In genomic region chr15:100227031-100227662, GRCm38 (mm10) we compare ENCODE assay signal across 8 mouse cellular contexts. TPM values are rescaled to one million over a fixed set of nuclear protein-coding genes. Genes with fewer than 3 reads are reported as not detected.
DNase-seq lines count a peak whose midpoint lies in the region; ATAC-seq and TF ChIP-seq lines count a peak whose summit lies in the region.

No protein-coding gene starts in this region.

- peaks cover 33% of the 10 kb centered on the region for H3K4me1 ChIP-seq in bone marrow macrophage, adult 2 months (ENCODE audit: control insufficient read depth, insufficient read depth, low read length)
- H3K4me1 ChIP-seq in intestine, embryonic 15.5 days (replicated peaks), result peaks cover 11% of the 10 kb centered on the region
- H3K4me1 ChIP-seq in stomach, embryonic 14.5 days (ENCODE audit: control insufficient read depth, insufficient read depth, low read length), result peaks cover 10% of the 10 kb centered on the region; the same call in 1 of the 2 replicates

- 3% methylated on average over 17 of the region's 17 CpGs for WGBS in intestine, embryonic 15.5 days
- WGBS in stomach, embryonic 14.5 days, result 3% methylated on average over 17 of the region's 17 CpGs

- H3K9ac ChIP-seq in intestine, embryonic 15.5 days, result peak overlapping the region; percentile 95
- peak overlapping the region; percentile 99 for H3K9ac ChIP-seq in stomach, embryonic 14.5 days (replicated peaks; ENCODE audit: low read depth, low read length)

- no peaks in the 10 kb centered on the region for H3K27me3 ChIP-seq in intestine, embryonic 15.5 days (replicated peaks)
- no peaks in the 10 kb centered on the region for H3K27me3 ChIP-seq in stomach, embryonic 14.5 days (ENCODE audit: control insufficient read depth, insufficient read depth, low read length)

- peak overlapping the region; percentile 85 for H3K4me3 ChIP-seq in gastrocnemius, adult 2 months
- H3K4me3 ChIP-seq in bone marrow macrophage, adult 2 months (ENCODE audit: insufficient read depth, low read length), result peak overlapping the region; percentile 92
- peak overlapping the region; percentile 83 for H3K4me3 ChIP-seq in intestine, embryonic 15.5 days (replicated peaks)
- H3K4me3 ChIP-seq in stomach, embryonic 14.5 days (ENCODE audit: low read depth, low read length), result peak overlapping the region; percentile 79

- peak overlapping the region; percentile 99 for H3K27ac ChIP-seq in gastrocnemius, adult 2 months
- H3K27ac ChIP-seq in bone marrow macrophage, adult 2 months (ENCODE audit: insufficient read depth, low read depth, low read length), result peak overlapping the region; percentile 97
- H3K27ac ChIP-seq in intestine, embryonic 15.5 days, result peak overlapping the region; percentile 100
- H3K27ac ChIP-seq in stomach, embryonic 14.5 days (ENCODE audit: low read length), result peak overlapping the region; percentile 100

- H3K36me3 ChIP-seq in intestine, embryonic 15.5 days, result no peaks in the 10 kb centered on the region
- H3K36me3 ChIP-seq in stomach, embryonic 14.5 days (ENCODE audit: control insufficient read depth, insufficient read depth, low read length), result no peaks in the 10 kb centered on the region

- no peaks in the 10 kb centered on the region for H3K9me3 ChIP-seq in intestine, embryonic 15.5 days
- H3K9me3 ChIP-seq in stomach, embryonic 14.5 days (ENCODE audit: control insufficient read depth, low read depth, low read length), result peaks cover 12% of the 10 kb centered on the region; the same call in 1 of the 2 replicates

- H3K4me2 ChIP-seq in intestine, embryonic 15.5 days (replicated peaks), result peak overlapping the region; percentile 73
- H3K4me2 ChIP-seq in stomach, embryonic 14.5 days (replicated peaks; ENCODE audit: low read depth, low read length), result peak overlapping the region; percentile 87

- peak; percentile 40 for DNase-seq in gastrocnemius, adult 2 months
- no peak for DNase-seq in gastrocnemius, postnatal 25 days
- DNase-seq in lung, postnatal 14 days, result peak; percentile 21
- no peak for DNase-seq in layer of hippocampus, postnatal 36 days

- peak; percentile 52 for ATAC-seq in granulocyte monocyte progenitor cell, adult 5-6 weeks (replicated peaks; ENCODE audit: poor library complexity, severe bottlenecking)
- peak; percentile 66 for ATAC-seq in intestine, embryonic 15.5 days
- ATAC-seq in stomach, embryonic 14.5 days (ENCODE audit: insufficient number of reproducible peaks, insufficient read depth, low FRiP score, low read depth), result peak; percentile 50

- TF ChIP-seq CTCF in gastrocnemius, adult 2 months (IDR thresholded peaks at IDR 0.05), result no peak
- no peak for TF ChIP-seq CTCF in bone marrow macrophage, adult 2 months (IDR thresholded peaks at IDR 0.05; ENCODE audit: low read depth, low read length)

- TF ChIP-seq POLR2A in bone marrow macrophage, adult 2 months (IDR thresholded peaks at IDR 0.05; ENCODE audit: borderline replicate concordance, low read depth, low read length), result no peak; the same call in 1 of the 2 replicates

- intact Hi-C loops in gastrocnemius, adult 2 months (cut with DNase I), result loop anchor here (5.0 to 10.0 kb wide), 2 partner anchors 35 to 192 kb away; partner anchors contain the start of gene Dip2b

RNA-seq across cellular contexts. Expression of gene Atf1, which starts 0.5 kb away (rescaled TPM):
- total RNA-seq in gastrocnemius, adult 2 months (2021), result 10 to 100 TPM; 55.4 to 56.6 TPM
- 10 to 100 TPM; 33.3 to 40.1 TPM for total RNA-seq in gastrocnemius, postnatal 25 days (2021)
- 51.1 and 54.6 TPM in 2 replicates for polyA plus RNA-seq in bone marrow macrophage, adult 2 months (2012; ENCODE audit: insufficient read depth, insufficient read length, missing spikeins)
- total RNA-seq in granulocyte monocyte progenitor cell, adult 5-6 weeks (2014; fragmentation: Nextera tagmentation), result 56.7 and 75.0 TPM in 2 replicates
- total RNA-seq in granulocyte monocyte progenitor cell, adult 5-6 weeks (2017), result 62.3 and 63.0 TPM in 2 replicates
- polyA plus RNA-seq in intestine, embryonic 15.5 days (2015; fragmentation: Nextera tagmentation; extraction: Ambion mirVana), result 41.5 and 44.5 TPM in 2 replicates
- 52.6 and 53.1 TPM in 2 replicates for polyA plus RNA-seq in stomach, embryonic 14.5 days (2014; fragmentation: Nextera tagmentation; extraction: Ambion mirVana)
- 10 to 100 TPM; 17.4 to 22.9 TPM for total RNA-seq in layer of hippocampus, postnatal 36 days (2021)

RNA-seq across cellular contexts. Expression of gene Tmprss12, which starts 53.5 kb away (rescaled TPM):
- not detected for total RNA-seq in gastrocnemius, adult 2 months (2021)
- total RNA-seq in gastrocnemius, postnatal 25 days (2021), result not detected
- polyA plus RNA-seq in bone marrow macrophage, adult 2 months (2012; ENCODE audit: insufficient read depth, insufficient read length, missing spikeins), result not detected in 2 replicates
- total RNA-seq in granulocyte monocyte progenitor cell, adult 5-6 weeks (2014; fragmentation: Nextera tagmentation), result not detected in 2 replicates
- not detected in 2 replicates for total RNA-seq in granulocyte monocyte progenitor cell, adult 5-6 weeks (2017)
- not detected in 2 replicates for polyA plus RNA-seq in intestine, embryonic 15.5 days (2015; fragmentation: Nextera tagmentation; extraction: Ambion mirVana)
- 0.17 and 0.25 TPM in 2 replicates for polyA plus RNA-seq in stomach, embryonic 14.5 days (2014; fragmentation: Nextera tagmentation; extraction: Ambion mirVana)
- total RNA-seq in layer of hippocampus, postnatal 36 days (2021), result not detected

Comparison
In these comparisons a context has a peak if more than half of its experiments do, and no peak if none do; other contexts are left out.
1. DNase-seq: peak in gastrocnemius, adult 2 months (single experiment) and lung, postnatal 14 days (single experiment); none in gastrocnemius, postnatal 25 days (single experiment) and layer of hippocampus, postnatal 36 days (0 of 2).
2. Peak in every context shown above with its lines, with median percentiles within 50 percentile points of each other: H3K27ac ChIP-seq, H3K4me3 ChIP-seq and ATAC-seq.